Comparison of ENCODE assay signal across 22 mouse cellular contexts in the genomic region with DNA sequence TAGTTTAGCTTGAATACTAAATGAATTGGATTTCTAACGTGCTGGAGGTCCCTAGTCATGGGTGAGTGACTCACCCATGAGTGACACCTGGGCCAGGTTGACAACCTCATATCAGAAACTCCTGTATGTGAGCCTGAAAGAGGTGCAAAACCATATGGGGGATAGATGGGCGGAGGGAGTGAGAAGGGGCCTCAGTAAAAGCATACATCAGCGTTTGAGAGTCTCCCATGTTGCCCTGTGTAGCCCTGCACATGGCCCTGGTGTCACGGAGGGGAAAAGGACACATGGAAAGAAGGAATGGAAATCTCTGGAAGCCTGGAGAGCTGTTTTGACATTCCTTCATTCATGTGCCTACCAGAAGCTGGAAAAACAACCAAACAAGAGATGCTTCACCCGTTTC.
A peak's percentile ranks its signal among the peaks of the same experiment; 100 is the strongest.
DNase-seq lines count a peak whose midpoint lies in the region; ATAC-seq lines count a peak whose summit lies in the region.
"Had no signal": no experiment of that assay in that cellular context is flagged by ENCODE, and none has a peak within 500 bp of the region (broad histone marks: within the 10 kb centered on the region; RNA-seq: fewer than 3 reads in every experiment).

No protein-coding gene starts in this region.

- no peak overlapping the region for H3K27ac ChIP-seq in forebrain, embryonic 12.5 days
- no peak overlapping the region for H3K27ac ChIP-seq in forebrain, embryonic 10.5 days
- no peak overlapping the region for H3K27ac ChIP-seq in neural tube, embryonic 11.5 days (ENCODE audit: low read depth, low read length)
- H3K27ac ChIP-seq in midbrain, embryonic 16.5 days (ENCODE audit: low read length): no peak overlapping the region
- H3K27ac ChIP-seq: heart, embryonic 15.5 days had no signal

- H3K27me3 ChIP-seq in forebrain, embryonic 12.5 days: peaks cover 11% of the 10 kb centered on the region
- peaks cover 20% of the 10 kb centered on the region for H3K27me3 ChIP-seq in forebrain, embryonic 10.5 days (ENCODE audit: poor library complexity, severe bottlenecking)
- H3K27me3 ChIP-seq in neural tube, embryonic 11.5 days (ENCODE audit: control insufficient read depth, insufficient read depth, low read length): no peaks in the 10 kb centered on the region
- no peaks in the 10 kb centered on the region for H3K27me3 ChIP-seq in midbrain, embryonic 16.5 days (ENCODE audit: control insufficient read depth, insufficient read depth, low read depth, low read length)
- H3K27me3 ChIP-seq: heart, embryonic 15.5 days had no signal

- H3K4me2 ChIP-seq in forebrain, embryonic 12.5 days: peak overlapping the region; percentile 30; the same call in 1 of the 2 replicates
- H3K4me2 ChIP-seq in neural tube, embryonic 11.5 days (ENCODE audit: low read depth): peak overlapping the region; percentile 3; the same call in 1 of the 2 replicates
- peak overlapping the region; percentile 59 for H3K4me2 ChIP-seq in midbrain, embryonic 16.5 days (ENCODE audit: low read length)
- H3K4me2 ChIP-seq: heart, embryonic 15.5 days; liver, embryonic 11.5 days; lung, embryonic 14.5 days had no signal

- H3K9me3 ChIP-seq in forebrain, embryonic 12.5 days: no peaks in the 10 kb centered on the region
- no peaks in the 10 kb centered on the region for H3K9me3 ChIP-seq in forebrain, embryonic 10.5 days
- H3K9me3 ChIP-seq in neural tube, embryonic 11.5 days (ENCODE audit: control insufficient read depth, low read length): no peaks in the 10 kb centered on the region
- no peaks in the 10 kb centered on the region for H3K9me3 ChIP-seq in midbrain, embryonic 16.5 days (replicated peaks; ENCODE audit: control insufficient read depth, low read length, poor library complexity, severe bottlenecking)
- H3K9me3 ChIP-seq: heart, embryonic 15.5 days had no signal

- WGBS in forebrain, embryonic 12.5 days: 71% methylated on average over 5 of the region's 5 CpGs
- 85% methylated on average over 5 of the region's 5 CpGs for WGBS in forebrain, embryonic 10.5 days
- WGBS in neural tube, embryonic 11.5 days: 78% methylated on average over 5 of the region's 5 CpGs
- 65% methylated on average over 5 of the region's 5 CpGs for WGBS in midbrain, embryonic 16.5 days

- no peak for ATAC-seq in forebrain, embryonic 12.5 days (ENCODE audit: low FRiP score)
- ATAC-seq in neural tube, embryonic 11.5 days (ENCODE audit: insufficient read depth, low FRiP score, low TSS enrichment): no peak
- ATAC-seq in midbrain, embryonic 16.5 days: no peak
- no peak for ATAC-seq in megakaryocyte-erythroid progenitor cell, adult 5-6 weeks (replicated peaks; ENCODE audit: low FRiP score, low TSS enrichment, poor library complexity, severe bottlenecking)
- no peak for ATAC-seq in frontal cortex, adult (ENCODE audit: low TSS enrichment)
- ATAC-seq: CD4-positive, CD25-positive, alpha-beta regulatory T cell, adult 4 months; inflammation-experienced regulatory T-cells, adult 6 months had no signal

- no peak overlapping the region for H3K4me3 ChIP-seq in forebrain, embryonic 12.5 days (replicated peaks)
- no peak overlapping the region for H3K4me3 ChIP-seq in forebrain, embryonic 10.5 days
- H3K4me3 ChIP-seq in neural tube, embryonic 11.5 days (ENCODE audit: low read depth, low read length): no peak overlapping the region
- H3K4me3 ChIP-seq in midbrain, embryonic 16.5 days (ENCODE audit: low read depth, low read length): peak overlapping the region; percentile 65
- H3K4me3 ChIP-seq: heart, embryonic 15.5 days had no signal

- peaks cover 48% of the 10 kb centered on the region for H3K4me1 ChIP-seq in forebrain, embryonic 12.5 days
- H3K4me1 ChIP-seq in forebrain, embryonic 10.5 days: peaks cover 50% of the 10 kb centered on the region
- H3K4me1 ChIP-seq in neural tube, embryonic 11.5 days (ENCODE audit: control insufficient read depth, insufficient read depth, low read length): peaks cover 11% of the 10 kb centered on the region
- H3K4me1 ChIP-seq in midbrain, embryonic 16.5 days (ENCODE audit: control insufficient read depth, insufficient read depth, low read length): peaks cover 45% of the 10 kb centered on the region

- H3K36me3 ChIP-seq in forebrain, embryonic 12.5 days (replicated peaks): no peaks in the 10 kb centered on the region
- no peaks in the 10 kb centered on the region for H3K36me3 ChIP-seq in forebrain, embryonic 10.5 days (replicated peaks)
- no peaks in the 10 kb centered on the region for H3K36me3 ChIP-seq in neural tube, embryonic 11.5 days (ENCODE audit: control insufficient read depth, insufficient read depth, low read length)
- no peaks in the 10 kb centered on the region for H3K36me3 ChIP-seq in midbrain, embryonic 16.5 days (ENCODE audit: control insufficient read depth, insufficient read depth, low read length)
- H3K36me3 ChIP-seq: G1E; heart, embryonic 15.5 days had no signal

- no peak for DNase-seq in forebrain, embryonic 10.5 days (ENCODE audit: extremely low spot score, low spot score)
- DNase-seq in neural tube, embryonic 11.5 days (ENCODE audit: low spot score): no peak
- DNase-seq in neural tube, embryonic 10.5 days (ENCODE audit: extremely low spot score, low spot score): no peak
- no peak for DNase-seq in urinary bladder, adult 18-20 months (ENCODE audit: low spot score in 2 of 2)
- DNase-seq: cerebellum, adult 9-10 months; heart, adult 18-20 months; kidney, adult 9 months; layer of hippocampus, postnatal 36 days; left cerebral cortex, postnatal 4 days; lung, embryonic 14.5 days; lung, postnatal 4 days; spleen, adult 18-20 months; thymus, adult 18-20 months had no signal

- H3K9ac ChIP-seq in forebrain, embryonic 12.5 days: no peak overlapping the region
- no peak overlapping the region for H3K9ac ChIP-seq in neural tube, embryonic 11.5 days (ENCODE audit: low read length)
- peak overlapping the region; percentile 17; the same call in 1 of the 2 replicates for H3K9ac ChIP-seq in midbrain, embryonic 16.5 days (ENCODE audit: low read depth, low read length)
- H3K9ac ChIP-seq: heart, embryonic 15.5 days; lung, embryonic 14.5 days had no signal

Comparison
In these comparisons a context has a peak if more than half of its experiments do, and no peak if none do; other contexts are left out.
1. H3K4me2 ChIP-seq: peak in every context shown above with its lines; median percentile 59 in midbrain, embryonic 16.5 days; 30 in forebrain, embryonic 12.5 days; 3 in neural tube, embryonic 11.5 days.